In genomic region chr7:74371208-74371607, GRCm38 (mm10) we compare ENCODE assay signal across 8 mouse cellular contexts.
DNase-seq lines count a peak whose midpoint lies in the region; ATAC-seq lines count a peak whose summit lies in the region.

No protein-coding gene starts in this region.

- H3K36me3 ChIP-seq in forebrain, embryonic 12.5 days (replicated peaks): no peaks in the 10 kb centered on the region
- H3K36me3 ChIP-seq in midbrain, embryonic 10.5 days: no peaks in the 10 kb centered on the region

- H3K9me3 ChIP-seq in forebrain, embryonic 12.5 days: no peaks in the 10 kb centered on the region
- H3K9me3 ChIP-seq in midbrain, embryonic 10.5 days (replicated peaks): no peaks in the 10 kb centered on the region

- H3K27me3 ChIP-seq in forebrain, embryonic 12.5 days: peaks cover 5% of the 10 kb centered on the region; the same call in 1 of the 2 replicates
- no peaks in the 10 kb centered on the region for H3K27me3 ChIP-seq in midbrain, embryonic 10.5 days (ENCODE audit: low read depth, poor library complexity, severe bottlenecking)

- peak; percentile 90 for ATAC-seq in frontal cortex, adult (ENCODE audit: low TSS enrichment)
- peak; percentile 55; the same call in 1 of the 2 replicates for ATAC-seq in forebrain, embryonic 12.5 days (ENCODE audit: low FRiP score)

- H3K4me1 ChIP-seq in forebrain, embryonic 12.5 days: peaks cover 9% of the 10 kb centered on the region
- H3K4me1 ChIP-seq in midbrain, embryonic 10.5 days: peaks cover 22% of the 10 kb centered on the region

- WGBS in forebrain, embryonic 12.5 days: 24% methylated on average over 2 of the region's 2 CpGs
- 33% methylated on average over 2 of the region's 2 CpGs for WGBS in midbrain, embryonic 10.5 days

- no peak overlapping the region for H3K4me3 ChIP-seq in forebrain, embryonic 12.5 days (replicated peaks)
- no peak overlapping the region for H3K4me3 ChIP-seq in midbrain, embryonic 10.5 days

- H3K9ac ChIP-seq in forebrain, embryonic 12.5 days: no peak overlapping the region

- DNase-seq in frontal cortex, postnatal 25 days (ENCODE audit: low spot score in 2 of 2): no peak
- peak; percentile 16 for DNase-seq in thymus, postnatal 25 days
- DNase-seq in thymus, postnatal 36 days: no peak
- peak; percentile 80 for DNase-seq in kidney, adult 9 months
- peak; percentile 25 for DNase-seq in midbrain, embryonic 10.5 days (ENCODE audit: low spot score)
- DNase-seq in spleen, postnatal 14 days (ENCODE audit: low spot score in 2 of 2): no peak

- no peak overlapping the region for H3K4me2 ChIP-seq in forebrain, embryonic 12.5 days

- no peak overlapping the region for H3K27ac ChIP-seq in forebrain, embryonic 12.5 days
- no peak overlapping the region for H3K27ac ChIP-seq in midbrain, embryonic 10.5 days (replicated peaks)

Comparison
In these comparisons a context has a peak if more than half of its experiments do, and no peak if none do; other contexts are left out.
1. DNase-seq: peak in thymus, postnatal 25 days (single experiment), kidney, adult 9 months (single experiment) and midbrain, embryonic 10.5 days (single experiment); none in frontal cortex, postnatal 25 days (0 of 2), thymus, postnatal 36 days (0 of 2) and spleen, postnatal 14 days (0 of 2).